Comparison of ENCODE assay signal across 8 mouse cellular contexts in genomic region chr1:180550770-180551169, GRCm38 (mm10). TPM values are rescaled to one million over a fixed set of nuclear protein-coding genes. Genes with fewer than 3 reads are reported as not detected.
A peak's percentile ranks its signal among the peaks of the same experiment; 100 is the strongest.
DNase-seq lines count a peak whose midpoint lies in the region; ATAC-seq and TF ChIP-seq lines count a peak whose summit lies in the region.

No protein-coding gene starts in this region.

- H3K36me3 ChIP-seq in hindbrain, embryonic 10.5 days: no peaks in the 10 kb centered on the region
- no peaks in the 10 kb centered on the region for H3K36me3 ChIP-seq in hindbrain, embryonic 12.5 days
- H3K36me3 ChIP-seq in neural tube, embryonic 11.5 days (ENCODE audit: control insufficient read depth, insufficient read depth, low read length): no peaks in the 10 kb centered on the region

- H3K27ac ChIP-seq in hindbrain, embryonic 10.5 days: no peak overlapping the region
- no peak overlapping the region for H3K27ac ChIP-seq in hindbrain, embryonic 12.5 days
- H3K27ac ChIP-seq in embryonic fibroblast, embryonic 13.5 days (ENCODE audit: insufficient read depth, low read length): no peak overlapping the region
- no peak overlapping the region for H3K27ac ChIP-seq in neural tube, embryonic 11.5 days (ENCODE audit: low read depth, low read length)

- peaks cover 40% of the 10 kb centered on the region for H3K27me3 ChIP-seq in hindbrain, embryonic 10.5 days (ENCODE audit: insufficient read depth, poor library complexity, severe bottlenecking)
- H3K27me3 ChIP-seq in hindbrain, embryonic 12.5 days: peaks cover 18% of the 10 kb centered on the region
- no peaks in the 10 kb centered on the region for H3K27me3 ChIP-seq in neural tube, embryonic 11.5 days (ENCODE audit: control insufficient read depth, insufficient read depth, low read length)

- no peak overlapping the region for H3K4me2 ChIP-seq in hindbrain, embryonic 12.5 days (replicated peaks)
- H3K4me2 ChIP-seq in neural tube, embryonic 11.5 days (ENCODE audit: low read depth): no peak overlapping the region

- H3K4me3 ChIP-seq in hindbrain, embryonic 10.5 days: no peak overlapping the region
- no peak overlapping the region for H3K4me3 ChIP-seq in hindbrain, embryonic 12.5 days
- no peak overlapping the region for H3K4me3 ChIP-seq in embryonic fibroblast, embryonic 13.5 days (ENCODE audit: insufficient read depth, low read length)
- no peak overlapping the region for H3K4me3 ChIP-seq in neural tube, embryonic 11.5 days (ENCODE audit: low read depth, low read length)

- WGBS in hindbrain, embryonic 10.5 days: 19% methylated on average over 5 of the region's 5 CpGs
- 19% methylated on average over 5 of the region's 5 CpGs for WGBS in hindbrain, embryonic 12.5 days
- 28% methylated on average over 5 of the region's 5 CpGs for WGBS in neural tube, embryonic 11.5 days

- peak; percentile 48; the same call in 1 of the 2 replicates for TF ChIP-seq CTCF in embryonic fibroblast, embryonic 13.5 days (IDR thresholded peaks at IDR 0.05; ENCODE audit: borderline replicate concordance, insufficient read depth, low read length)

- DNase-seq in hindbrain, embryonic 10.5 days (ENCODE audit: low spot score): peak; percentile 44
- peak; percentile 47 for DNase-seq in adrenal gland, postnatal 36 days
- peak; percentile 48 for DNase-seq in kidney, postnatal 14 days
- DNase-seq in neural tube, embryonic 11.5 days (ENCODE audit: low spot score): peak; percentile 45
- no peak for DNase-seq in thymus, postnatal 10 days (ENCODE audit: low spot score in 2 of 2)

- no peak for TF ChIP-seq POLR2A in embryonic fibroblast, embryonic 13.5 days (IDR thresholded peaks at IDR 0.05; ENCODE audit: low read depth, low read length)

- H3K9ac ChIP-seq in hindbrain, embryonic 12.5 days: no peak overlapping the region
- no peak overlapping the region for H3K9ac ChIP-seq in neural tube, embryonic 11.5 days (ENCODE audit: low read length)

- ATAC-seq in hindbrain, embryonic 12.5 days (ENCODE audit: low FRiP score): no peak
- no peak for ATAC-seq in neural tube, embryonic 11.5 days (ENCODE audit: insufficient read depth, low FRiP score, low TSS enrichment)
- ATAC-seq in inflammation-experienced regulatory T-cells, adult 6 months: no peak

- H3K9me3 ChIP-seq in hindbrain, embryonic 10.5 days: no peaks in the 10 kb centered on the region
- H3K9me3 ChIP-seq in hindbrain, embryonic 12.5 days (replicated peaks): no peaks in the 10 kb centered on the region
- no peaks in the 10 kb centered on the region for H3K9me3 ChIP-seq in neural tube, embryonic 11.5 days (ENCODE audit: control insufficient read depth, low read length)

- H3K4me1 ChIP-seq in hindbrain, embryonic 10.5 days (replicated peaks): peaks cover 28% of the 10 kb centered on the region
- peaks cover 22% of the 10 kb centered on the region for H3K4me1 ChIP-seq in hindbrain, embryonic 12.5 days
- H3K4me1 ChIP-seq in embryonic fibroblast, embryonic 13.5 days (ENCODE audit: control insufficient read depth, insufficient read depth, low read length): 0 out of 2 replicates have a peak, but pooled peaks cover 2% of the 10 kb centered on the region
- 0 out of 2 replicates have a peak, but pooled peaks cover 3% of the 10 kb centered on the region for H3K4me1 ChIP-seq in neural tube, embryonic 11.5 days (ENCODE audit: control insufficient read depth, insufficient read depth, low read length)

RNA-seq across cellular contexts. Expression of gene Parp1, which starts 18.0 kb away (rescaled TPM):
- polyA plus RNA-seq in hindbrain, embryonic 10.5 days (2016; fragmentation: Nextera tagmentation; extraction: Ambion mirVana): 232 and 299 TPM in 2 replicates
- 174 and 178 TPM in 2 replicates for polyA plus RNA-seq in hindbrain, embryonic 12.5 days (2016; fragmentation: Nextera tagmentation; extraction: Ambion mirVana)
- 10 to 100 TPM; 68.0 to 91.2 TPM for total RNA-seq in adrenal gland, postnatal 36 days (2021)
- polyA plus RNA-seq in embryonic fibroblast, embryonic 13.5 days (2011; ENCODE audit: insufficient read length, low read depth, missing spikeins): 37.3 and 41.7 TPM in 2 replicates
- 208 and 223 TPM in 2 replicates for polyA plus RNA-seq in neural tube, embryonic 11.5 days (2014; fragmentation: Nextera tagmentation; extraction: Ambion mirVana)
- 10 to 100 TPM; 39.8 to 48.1 (median 42.4) TPM for polyA plus RNA-seq in inflammation-experienced regulatory T-cells, adult 6 months (2017; shearing (Covaris generic))

Comparison
In these comparisons a context has a peak if more than half of its experiments do, and no peak if none do; other contexts are left out.
1. DNase-seq: peak in hindbrain, embryonic 10.5 days (single experiment), adrenal gland, postnatal 36 days (2 of 2), kidney, postnatal 14 days (single experiment) and neural tube, embryonic 11.5 days (single experiment); none in thymus, postnatal 10 days (0 of 2).